Mouse (Mus musculus) erythroblast, embryonic 14.5 days (primary cell): Measurements from ENCODE around the gene Galr3. TPM values are rescaled to one million over a fixed set of nuclear protein-coding genes. Genes with fewer than 3 reads are reported as not detected.

ENCODE experiments used
- H3K27me3 ChIP-seq: 2 replicates; pipeline ENCODE4 v1.6.1; 2012; ENCODE audit warnings: inconsistent platforms; ENCODE audit not compliant: control insufficient read depth
- H3K36me3 ChIP-seq: 2 replicates; pipeline ENCODE4 v1.6.1; 2012; ENCODE audit warnings: mild to moderate bottlenecking, inconsistent platforms; ENCODE audit not compliant: control insufficient read depth
- H3K4me1 ChIP-seq: 2 replicates; pipeline ENCODE4 v1.6.1; 2012; ENCODE audit warnings: inconsistent platforms; ENCODE audit not compliant: control insufficient read depth
- H3K4me3 ChIP-seq: replicated peaks from 2 replicates; pipeline ENCODE3; 2012; ENCODE audit warnings: moderate library complexity, mild to moderate bottlenecking, inconsistent platforms
- H3K9me3 ChIP-seq: 2 replicates; pipeline ENCODE4 v1.6.1; 2012; ENCODE audit warnings: low read length, inconsistent platforms, mixed read lengths; ENCODE audit not compliant: control insufficient read depth
- GATA1 ChIP-seq: IDR thresholded peaks from 2 replicates; pipeline ENCODE4 v1.6.1; 2012; ENCODE audit warnings: low read length, inconsistent platforms, mixed read lengths
- TAL1 ChIP-seq: IDR thresholded peaks from 3 replicates; pipeline ENCODE4 v1.6.1; 2012; ENCODE audit warnings: low read length, inconsistent platforms, mixed read lengths
- polyA plus RNA-seq: library from polyadenylated mRNA; stranded (reverse); fragments of >175 nt; gene quantifications from 2 replicates; pipeline ENCODE4 v1.2.3, GENCODE M21; 2012

Galr3 gene
- polyA plus RNA-seq: 0.06 TPM in 1 of 2 replicates, not detected in the other

GRCm38 (mm10) chr15:79041585-79041984, at the start of gene Galr3:
Gene Galr3 (plus strand): TSS chr15:79041885.
- H3K27me3 ChIP-seq: peaks cover 63% of the 10 kb centered on the region
- TF ChIP-seq TAL1 (no peak), GATA1 (no peak)
- H3K9me3 ChIP-seq: no peaks in the 10 kb centered on the region; the same call in 1 of the 2 replicates
- H3K4me1 ChIP-seq: peaks cover 34% of the 10 kb centered on the region
- peaks cover 4% of the 10 kb centered on the region; the same call in 1 of the 2 replicates for H3K36me3 ChIP-seq
- peak within 1 kb of the TSS; percentile 56 for H3K4me3 ChIP-seq

- Histone ChIP-seq H3K4me1 (peaks cover 17% of the 10 kb centered on the region), H3K9me3 (no peaks in the 10 kb centered on the region), H3K4me3 (no peak overlapping the region), H3K36me3 (peaks cover 93% of the 10 kb centered on the region), H3K27me3 (no peaks in the 10 kb centered on the region)
- no peak for TF ChIP-seq GATA1
- no peak for TF ChIP-seq TAL1
Measured at GRCm38 (mm10) chr15:78992235-78992634, 49.5 kb upstream of the Galr3 start.

- H3K9me3 ChIP-seq: no peaks in the 10 kb centered on the region
- no peak for TF ChIP-seq GATA1
- TF ChIP-seq TAL1: no peak
- H3K4me1 ChIP-seq: peaks cover 17% of the 10 kb centered on the region
- peaks cover 90% of the 10 kb centered on the region for H3K36me3 ChIP-seq
- no peaks in the 10 kb centered on the region for H3K27me3 ChIP-seq
- H3K4me3 ChIP-seq: no peak overlapping the region
Measured at GRCm38 (mm10) chr15:78992925-78993324, 48.8 kb upstream of the Galr3 start.

GRCm38 (mm10) chr15:78995916-78996315, 45.8 kb upstream of the Galr3 start:
- Histone ChIP-seq H3K4me3 (no peak overlapping the region), H3K4me1 (peaks cover 17% of the 10 kb centered on the region), H3K9me3 (no peaks in the 10 kb centered on the region), H3K27me3 (no peaks in the 10 kb centered on the region), H3K36me3 (peaks cover 87% of the 10 kb centered on the region)
- no peak for TF ChIP-seq GATA1
- no peak for TF ChIP-seq TAL1

GRCm38 (mm10) chr15:78996663-78997062, 45.0 kb upstream of the Galr3 start:
- H3K4me1 ChIP-seq: peaks cover 17% of the 10 kb centered on the region
- H3K4me3 ChIP-seq: no peak overlapping the region
- H3K27me3 ChIP-seq: no peaks in the 10 kb centered on the region
- H3K9me3 ChIP-seq: no peaks in the 10 kb centered on the region
- TF ChIP-seq TAL1: no peak
- TF ChIP-seq GATA1: no peak
- H3K36me3 ChIP-seq: peaks cover 87% of the 10 kb centered on the region

- H3K9me3 ChIP-seq: no peaks in the 10 kb centered on the region
- TF ChIP-seq TAL1: no peak
- no peak for TF ChIP-seq GATA1
- no peaks in the 10 kb centered on the region for H3K27me3 ChIP-seq
- H3K36me3 ChIP-seq: peaks cover 86% of the 10 kb centered on the region
- H3K4me3 ChIP-seq: no peak overlapping the region
- H3K4me1 ChIP-seq: peaks cover 17% of the 10 kb centered on the region
Measured at GRCm38 (mm10) chr15:78998348-78998747, 43.3 kb upstream of the Galr3 start.

- H3K9me3 ChIP-seq: no peaks in the 10 kb centered on the region
- peaks cover 86% of the 10 kb centered on the region for H3K36me3 ChIP-seq
- H3K4me3 ChIP-seq: no peak overlapping the region
- H3K27me3 ChIP-seq: no peaks in the 10 kb centered on the region
- H3K4me1 ChIP-seq: peaks cover 17% of the 10 kb centered on the region
- TF ChIP-seq TAL1: no peak
- no peak for TF ChIP-seq GATA1
Measured at GRCm38 (mm10) chr15:78999586-78999985, 42.1 kb upstream of the Galr3 start.

- Histone ChIP-seq H3K9me3 (no peaks in the 10 kb centered on the region), H3K36me3 (peaks cover 85% of the 10 kb centered on the region), H3K27me3 (no peaks in the 10 kb centered on the region), H3K4me3 (no peak overlapping the region), H3K4me1 (peaks cover 14% of the 10 kb centered on the region)
- TF ChIP-seq GATA1 (no peak), TAL1 (no peak)
Measured at GRCm38 (mm10) chr15:79000357-79000791, 41.3 kb upstream of the Galr3 start.

- H3K4me1 ChIP-seq: peaks cover 2% of the 10 kb centered on the region
- H3K36me3 ChIP-seq: peaks cover 83% of the 10 kb centered on the region
- H3K9me3 ChIP-seq: no peaks in the 10 kb centered on the region
- TF ChIP-seq TAL1 (no peak), GATA1 (no peak)
- H3K27me3 ChIP-seq: no peaks in the 10 kb centered on the region
- H3K4me3 ChIP-seq: no peak overlapping the region
Measured at GRCm38 (mm10) chr15:79001559-79001958, 40.1 kb upstream of the Galr3 start.

GRCm38 (mm10) chr15:79002036-79002435, 39.6 kb upstream of the Galr3 start:
- Histone ChIP-seq H3K36me3 (peaks cover 83% of the 10 kb centered on the region), H3K9me3 (no peaks in the 10 kb centered on the region), H3K27me3 (no peaks in the 10 kb centered on the region), H3K4me1 (no peaks in the 10 kb centered on the region; the same call in 1 of the 2 replicates), H3K4me3 (no peak overlapping the region)
- TF ChIP-seq TAL1 (no peak), GATA1 (no peak)
